Mouse (Mus musculus) duodenum, adult 2 months (tissue): ENCODE data around the gene Col4a1. TPM values are rescaled to one million over a fixed set of nuclear protein-coding genes. Genes with fewer than 3 reads are reported as not detected.

ENCODE experiments used
- polyA plus RNA-seq: library from polyadenylated mRNA; depleted of rRNA; stranded (reverse); fragments of >200 nt; gene quantifications from 2 replicates; pipeline ENCODE4 v1.2.3, GENCODE M21; 2012; ENCODE audit warnings: low replicate concordance; rRNA removed

Gene Col4a1
- 63.0 and 79.4 TPM in 2 replicates for polyA plus RNA-seq

DNA sequence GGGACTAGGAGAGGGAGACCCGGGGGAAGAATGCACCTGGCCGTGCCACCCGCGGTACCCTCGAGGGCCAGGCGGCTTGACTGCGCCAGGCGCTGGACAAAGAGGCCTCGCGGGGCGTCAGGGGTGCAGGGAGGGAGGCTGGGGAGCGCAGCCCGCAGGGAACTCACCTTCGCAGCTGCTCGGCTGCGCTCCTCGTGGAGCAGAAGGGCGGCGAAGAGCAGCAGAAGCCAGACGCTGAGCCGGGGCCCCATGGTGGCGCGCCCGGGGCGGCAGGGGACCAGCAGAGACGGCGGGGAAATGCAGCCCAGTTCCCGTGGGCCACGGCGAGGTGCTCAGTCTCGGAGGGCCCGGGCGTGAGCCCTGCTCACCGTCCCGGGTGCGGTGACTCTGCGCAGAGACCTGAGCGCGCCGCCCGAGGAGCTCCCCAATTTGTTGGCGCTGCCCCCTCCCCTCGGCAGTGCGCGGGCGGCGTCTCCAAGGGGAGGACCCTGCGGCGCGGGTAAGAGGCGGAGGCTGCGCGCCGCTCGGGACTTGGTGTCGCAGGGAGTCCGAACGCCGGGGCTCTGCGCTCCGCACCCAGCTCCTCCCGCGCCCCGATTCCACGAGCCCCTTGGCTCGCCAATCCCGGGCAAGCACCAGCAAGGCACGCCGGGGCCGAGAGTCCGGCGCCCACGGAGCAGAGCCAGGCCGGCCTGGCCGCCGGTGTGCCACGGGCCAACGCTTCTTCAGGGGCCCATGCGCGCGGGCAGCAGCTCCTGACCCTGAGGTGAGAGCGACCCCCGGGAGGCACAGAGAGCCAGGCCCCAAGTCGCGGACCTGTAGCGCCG lies at the start of gene Col4a1, which contains the start of gene Col4a2:
TSS of gene Col4a1 (minus strand) at position 478 of the 827 bp plus-strand sequence.
TSS of gene Col4a2 (plus strand) at position 457 of the 827 bp plus-strand sequence.

Other genes starting within 250 kb of the Col4a1 start
- gene Col4a2, start within 50 bp of the Col4a1 start, polyA plus RNA-seq = 29.5 and 34.9 TPM in 2 replicates
- gene Rab20, start 165.9 kb upstream of the Col4a1 start, polyA plus RNA-seq = 19.4 and 34.6 TPM in 2 replicates
- gene Naxd, start 184.7 kb upstream of the Col4a1 start, polyA plus RNA-seq = 74.4 and 94.8 TPM in 2 replicates
- gene Cars2, start 238.0 kb upstream of the Col4a1 start, polyA plus RNA-seq = 41.7 and 67.3 TPM in 2 replicates
- gene Ing1, start 242.7 kb upstream of the Col4a1 start, polyA plus RNA-seq = 6.1 and 8.2 TPM in 2 replicates